Mouse (Mus musculus) leukemia stem cell, adult 10-12 weeks (primary cell): ENCODE measurements around the gene Gm18596. TPM values are rescaled to one million over a fixed set of nuclear protein-coding genes. Genes with fewer than 3 reads are reported as not detected.

Experiments used
- polyA plus RNA-seq: library from polyadenylated mRNA; stranded (reverse); fragments of >175 nt; gene quantifications from 2 replicates; pipeline ENCODE4 v1.2.3, GENCODE M21; 2012; ENCODE audit warnings: low replicate concordance

The Gm18596 gene
- polyA plus RNA-seq = 0.22 TPM in 1 of 2 replicates, not detected in the other

DNA sequence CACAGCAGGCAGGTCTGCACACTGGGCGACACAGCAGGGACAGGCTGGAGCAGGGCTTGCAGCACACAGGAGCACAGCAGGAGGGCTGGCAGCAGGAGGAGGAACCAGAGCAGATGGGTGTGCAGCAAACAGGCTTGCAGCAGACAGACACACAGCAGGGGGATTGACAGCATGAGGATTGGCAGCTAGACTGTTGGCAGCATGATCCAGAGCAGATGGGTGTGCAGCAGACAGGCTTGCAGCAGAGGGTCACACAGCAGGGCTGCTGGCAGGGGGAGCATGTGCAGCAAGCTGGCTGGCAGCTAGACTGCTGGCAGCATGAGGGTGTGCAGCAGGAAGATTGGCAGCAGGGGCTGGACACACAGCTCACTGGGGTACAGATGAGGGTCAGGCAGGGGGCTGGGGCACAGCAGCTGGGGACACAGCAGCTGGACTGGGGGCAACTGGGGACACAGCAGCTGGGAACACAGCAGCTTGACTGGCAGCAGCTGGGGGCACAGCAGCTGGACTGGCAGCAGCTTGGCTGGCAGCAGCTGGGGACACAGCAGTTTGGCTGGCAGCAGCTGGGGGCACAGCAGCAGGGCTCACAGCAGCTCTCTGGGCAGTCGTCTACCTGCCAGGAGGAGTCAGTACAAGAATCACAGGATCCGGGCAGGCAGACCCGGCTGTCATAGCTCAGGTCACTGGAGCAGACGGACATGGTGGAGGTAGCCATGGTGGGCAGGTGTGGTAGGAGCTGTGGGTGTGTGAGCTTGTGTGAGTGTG, at the start of gene Gm18596:
Gene Gm18596 (minus strand): TSS at position 715 of the 765 bp plus-strand sequence.

DNA sequence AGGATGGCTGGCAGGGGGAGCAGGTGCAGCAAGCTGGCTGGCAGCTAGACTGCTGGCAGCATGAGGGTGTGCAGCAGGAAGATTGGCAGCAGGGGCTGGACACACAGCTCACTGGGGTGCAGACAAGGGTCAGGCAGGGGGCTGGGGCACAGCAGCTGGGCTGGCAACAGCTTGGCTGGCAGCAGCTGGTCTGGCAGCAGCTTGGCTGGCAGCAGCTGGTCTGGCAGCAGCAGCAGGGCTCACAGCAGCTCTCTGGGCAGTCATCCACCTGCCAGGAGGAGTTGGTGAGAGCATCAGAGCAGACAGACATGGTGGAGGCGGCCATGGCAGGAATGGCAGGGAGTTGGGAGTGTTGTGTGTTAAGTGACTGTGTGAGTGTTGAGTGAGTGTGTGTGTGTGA, 45.4 kb upstream of the Gm18596 start, which contains the start of gene Gm7137:
Gene Gm7137 (minus strand): TSS at position 325 of the 400 bp plus-strand sequence.

DNA sequence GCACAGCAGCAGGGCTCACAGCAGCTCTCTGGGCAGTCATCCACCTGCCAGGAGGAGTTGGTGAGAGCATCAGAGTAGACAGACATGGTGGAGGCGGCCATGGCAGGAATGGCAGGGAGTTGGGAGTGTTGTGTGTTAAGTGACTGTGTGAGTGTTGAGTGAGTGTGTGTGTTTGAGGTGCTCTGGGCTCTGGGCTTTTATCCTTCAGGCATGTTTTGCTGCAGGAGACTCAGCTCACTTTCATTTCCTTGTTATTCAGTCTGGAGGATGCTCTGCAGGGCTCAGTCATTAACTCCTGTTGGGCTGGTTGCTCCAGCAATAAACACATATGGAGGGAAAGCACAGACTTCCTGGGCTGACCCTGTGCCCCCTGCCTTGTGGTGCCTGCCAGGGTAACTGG, 40.0 kb upstream of the Gm18596 start, which contains the start of gene Gm3250:
Gene Gm3250 (minus strand): TSS at position 101 of the 400 bp plus-strand sequence.

DNA sequence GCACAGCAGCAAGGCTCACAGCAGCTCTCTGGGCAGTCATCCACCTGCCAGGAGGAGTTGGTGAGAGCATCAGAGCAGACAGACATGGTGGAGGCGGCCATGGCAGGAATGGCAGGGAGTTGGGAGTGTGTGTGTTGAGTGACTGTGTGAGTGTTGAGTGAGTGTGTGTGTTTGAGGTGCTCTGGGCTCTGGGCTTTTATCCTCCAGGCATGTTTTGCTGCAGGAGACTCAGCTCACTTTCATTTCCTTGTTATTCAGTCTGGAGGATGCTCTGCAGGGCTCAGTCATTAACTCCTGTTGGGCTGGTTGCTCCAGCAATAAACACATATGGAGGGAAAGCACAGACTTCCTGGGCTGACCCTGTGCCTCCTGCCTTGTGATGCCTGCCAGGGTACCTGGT, 34.4 kb upstream of the Gm18596 start, which contains the start of gene Gm7138:
Gene Gm7138 (minus strand): TSS at position 101 of the 400 bp plus-strand sequence.

DNA sequence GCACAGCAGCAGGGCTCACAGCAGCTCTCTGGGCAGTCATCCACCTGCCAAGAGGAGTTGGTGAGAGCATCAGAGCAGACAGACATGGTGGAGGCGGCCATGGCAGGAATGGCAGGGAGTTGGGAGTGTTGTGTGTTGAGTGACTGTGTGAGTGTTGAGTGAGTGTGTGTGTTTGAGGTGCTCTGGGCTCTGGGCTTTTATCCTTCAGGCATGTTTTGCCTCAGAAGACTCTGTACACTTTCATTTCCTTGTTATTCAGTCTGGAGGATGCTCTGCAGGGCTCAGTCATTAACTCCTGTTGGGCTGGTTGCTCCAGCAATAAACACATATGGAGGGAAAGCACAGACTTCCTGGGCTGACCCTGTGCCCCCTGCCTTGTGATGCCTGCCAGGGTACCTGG, 28.8 kb upstream of the Gm18596 start, which contains the start of gene Gm3238:
Gene Gm3238 (minus strand): TSS at position 101 of the 400 bp plus-strand sequence.

DNA sequence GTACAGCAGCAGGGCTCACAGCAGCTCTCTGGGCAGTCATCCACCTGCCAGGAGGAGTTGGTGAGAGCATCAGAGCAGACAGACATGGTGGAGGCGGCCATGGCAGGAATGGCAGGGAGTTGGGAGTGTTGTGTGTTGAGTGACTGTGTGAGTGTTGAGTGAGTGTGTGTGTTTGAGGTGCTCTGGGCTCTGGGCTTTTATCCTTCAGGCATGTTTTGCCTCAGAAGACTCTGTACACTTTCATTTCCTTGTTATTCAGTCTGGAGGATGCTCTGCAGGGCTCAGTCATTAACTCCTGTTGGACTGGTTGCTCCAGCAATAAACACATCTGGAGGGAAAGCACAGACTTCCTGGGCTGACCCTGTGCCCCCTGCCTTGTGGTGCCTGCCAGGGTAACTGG, 17.1 kb upstream of the Gm18596 start, which contains the start of gene Gm3233:
Gene Gm3233 (minus strand): TSS at position 101 of the 400 bp plus-strand sequence.

DNA sequence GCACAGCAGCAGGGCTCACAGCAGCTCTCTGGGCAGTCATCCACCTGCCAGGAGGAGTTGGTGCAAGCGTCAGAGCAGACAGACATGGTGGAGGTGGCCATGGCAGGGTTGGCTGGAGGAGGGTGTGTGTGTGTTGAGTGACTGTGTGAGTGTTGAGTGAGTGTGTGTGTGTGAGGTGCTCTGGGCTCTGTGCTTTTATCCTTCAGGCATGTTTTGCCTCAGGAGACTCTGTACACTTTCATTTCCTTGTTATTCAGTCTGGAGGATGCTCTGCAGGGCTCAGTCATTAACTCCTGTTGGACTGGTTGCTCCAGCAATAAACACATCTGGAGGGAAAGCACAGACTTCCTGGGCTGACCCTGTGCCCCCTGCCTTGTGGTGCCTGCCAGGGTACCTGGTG, 8.8 kb upstream of the Gm18596 start, which contains the start of gene Gm9736:
Gene Gm9736 (minus strand): TSS at position 101 of the 400 bp plus-strand sequence.

DNA sequence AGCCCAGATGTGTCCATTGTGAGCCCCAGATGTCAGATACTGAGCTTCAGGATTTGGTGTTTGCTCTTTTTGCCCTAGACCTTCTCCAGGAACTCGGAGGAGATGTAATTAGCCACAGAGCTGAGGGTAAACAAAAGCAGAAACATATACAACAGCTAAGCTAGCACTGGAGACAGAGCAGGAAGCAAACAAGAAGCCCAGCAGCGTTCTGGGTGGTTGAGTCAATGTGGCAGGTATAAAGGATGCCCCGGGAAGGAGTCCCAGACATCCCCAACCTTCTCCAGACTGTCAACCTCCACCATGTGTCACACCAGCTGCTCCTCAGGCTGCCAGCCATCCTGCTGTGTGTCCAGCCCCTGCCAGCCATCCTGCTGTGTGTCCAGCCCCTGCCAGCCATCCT, 16.3 kb downstream of the Gm18596 start, which contains the start of gene Gm10100:
Gene Gm10100 (plus strand): TSS at position 301 of the 400 bp plus-strand sequence.

DNA sequence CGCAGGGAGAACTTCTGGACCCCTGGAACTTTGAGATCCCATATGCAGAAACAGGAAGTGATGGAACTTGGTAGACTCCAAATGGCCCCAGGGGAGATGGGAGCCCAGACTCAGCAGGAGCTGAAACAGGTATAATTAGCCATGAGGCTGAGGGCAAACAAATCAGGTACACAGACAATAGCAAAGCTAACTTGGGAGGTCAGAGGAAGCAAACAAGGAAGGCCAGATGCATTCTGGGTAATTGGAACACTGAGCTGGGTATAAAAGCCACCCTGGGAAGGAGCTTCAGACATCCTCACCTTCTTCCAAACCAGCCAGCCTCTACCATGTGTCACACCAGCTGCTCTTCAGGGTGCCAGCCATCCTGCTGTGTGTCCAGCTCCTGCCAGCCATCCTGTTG, 22.1 kb downstream of the Gm18596 start, which contains the start of gene Krtap12-1:
Gene Krtap12-1 (plus strand): TSS at position 301 of the 400 bp plus-strand sequence.

DNA sequence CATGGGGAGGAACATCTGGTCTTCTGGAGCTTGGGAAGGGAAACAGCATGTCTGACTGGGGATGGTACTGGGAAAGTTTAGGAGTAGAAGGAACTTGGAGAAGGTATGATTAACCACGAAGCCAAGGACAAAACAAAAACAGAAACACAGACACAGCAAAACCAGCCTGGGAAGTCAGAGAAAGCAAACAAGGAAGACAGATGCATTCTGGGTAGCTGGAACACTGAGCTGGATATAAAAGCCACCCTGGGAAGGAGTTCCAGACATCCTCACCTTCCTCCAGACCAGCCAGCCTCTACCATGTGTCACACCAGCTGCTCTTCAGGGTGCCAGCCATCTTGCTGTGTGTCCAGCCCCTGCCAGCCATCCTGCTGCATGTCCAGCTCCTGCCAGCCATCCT, 26.9 kb downstream of the Gm18596 start, which contains the start of gene Gm10142:
Gene Gm10142 (plus strand): TSS at position 301 of the 400 bp plus-strand sequence.

DNA sequence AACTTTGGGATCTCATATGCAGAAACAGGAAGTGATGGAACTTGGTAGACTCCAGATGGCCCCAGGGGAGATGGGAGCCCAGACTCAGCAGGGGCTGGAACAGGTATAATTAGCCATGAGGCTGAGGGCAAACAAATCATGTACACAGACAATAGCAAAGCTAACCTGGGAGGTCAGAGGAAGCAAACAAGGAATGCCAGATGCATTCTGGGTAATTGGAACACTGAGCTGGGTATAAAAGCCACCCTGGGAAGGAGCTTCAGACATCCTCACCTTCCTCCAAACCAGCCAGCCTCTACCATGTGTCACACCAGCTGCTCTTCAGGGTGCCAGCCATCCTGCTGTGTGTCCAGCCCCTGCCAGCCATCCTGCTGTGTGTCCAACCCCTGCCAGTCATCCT, 31.3 kb downstream of the Gm18596 start, which contains the start of gene Gm10024:
Gene Gm10024 (plus strand): TSS at position 301 of the 400 bp plus-strand sequence.

DNA sequence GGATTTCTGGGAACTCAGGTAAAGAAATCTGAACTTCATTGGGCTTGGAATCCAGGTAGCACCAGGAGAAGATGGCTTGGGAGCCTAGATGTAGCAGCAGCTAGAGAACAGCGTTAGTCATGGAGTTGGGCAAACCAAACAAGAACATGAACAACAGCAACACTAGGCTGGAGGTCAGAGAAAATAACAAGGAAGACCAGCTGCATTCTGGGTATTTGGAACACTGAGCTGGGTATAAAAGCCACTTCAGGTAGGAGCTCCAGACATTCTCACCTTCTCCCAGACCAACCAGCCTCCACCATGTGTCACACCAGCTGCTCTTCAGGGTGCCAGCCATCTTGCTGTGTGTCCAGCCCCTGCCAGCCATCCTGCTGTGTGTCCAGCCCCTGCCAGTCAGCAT, 36.1 kb downstream of the Gm18596 start, which contains the start of gene Gm10272:
Gene Gm10272 (plus strand): TSS at position 301 of the 400 bp plus-strand sequence.

DNA sequence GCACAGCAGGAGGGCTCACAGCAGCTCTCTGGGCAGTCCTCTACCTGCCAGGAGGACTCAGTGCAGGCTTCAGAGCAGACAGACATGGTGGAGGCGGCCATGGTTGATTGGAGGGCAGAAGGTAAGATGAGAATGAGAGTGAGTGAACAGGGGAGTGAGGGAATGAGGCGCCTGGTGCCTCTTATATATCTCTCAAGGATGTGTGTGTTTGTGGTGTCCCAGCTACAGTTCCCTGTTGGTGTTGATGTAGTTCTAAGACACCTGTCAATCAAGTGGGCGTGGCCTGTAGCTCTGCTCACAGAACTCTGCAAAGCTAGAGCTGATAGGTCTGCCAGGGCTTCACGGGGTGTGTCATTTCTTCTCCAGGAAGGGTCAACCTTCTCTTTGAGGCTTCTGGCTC, 45.3 kb downstream of the Gm18596 start, which contains the start of gene Gm9508:
Gene Gm9508 (minus strand): TSS at position 101 of the 400 bp plus-strand sequence.

Other genes with a start within 250 kb of the Gm18596 start
- gene Fam207a, start 226.9 kb downstream of the Gm18596 start, polyA plus RNA-seq = 53.1 and 149 TPM in 2 replicates
- gene Itgb2, start 212.4 kb downstream of the Gm18596 start, polyA plus RNA-seq = 3.8 and 15.3 TPM in 2 replicates
- 22.2 and 37.6 TPM in 2 replicates for gene Pttg1ip, start 160.9 kb downstream of the Gm18596 start, polyA plus RNA-seq
- gene Sumo3, start 136.5 kb downstream of the Gm18596 start, polyA plus RNA-seq = 36.3 and 57.5 TPM in 2 replicates
- gene Gm49325, start 136.4 kb downstream of the Gm18596 start, polyA plus RNA-seq = not detected in 2 replicates
- gene Ube2g2, start 120.4 kb downstream of the Gm18596 start, polyA plus RNA-seq = 15.4 and 47.2 TPM in 2 replicates
- gene Tspear, start 56.1 kb downstream of the Gm18596 start, polyA plus RNA-seq = 0.10 and 0.16 TPM in 2 replicates
- not detected in 2 replicates for gene Gm19402, start 51.9 kb downstream of the Gm18596 start, polyA plus RNA-seq
- gene Gm9508, start 45.4 kb downstream of the Gm18596 start, polyA plus RNA-seq = not detected in 2 replicates
- gene Gm10272, start 36.0 kb downstream of the Gm18596 start, polyA plus RNA-seq = not detected in 2 replicates
- gene Gm10024, start 31.2 kb downstream of the Gm18596 start, polyA plus RNA-seq = not detected in 2 replicates
- gene Gm10142, start 26.8 kb downstream of the Gm18596 start, polyA plus RNA-seq = not detected in 2 replicates
- gene Krtap12-1, start 22.0 kb downstream of the Gm18596 start, polyA plus RNA-seq = not detected in 2 replicates
- not detected in 2 replicates for gene Gm10100, start 16.2 kb downstream of the Gm18596 start, polyA plus RNA-seq
- not detected in 2 replicates for gene Gm9736, start 8.7 kb upstream of the Gm18596 start, polyA plus RNA-seq
- not detected in 2 replicates for gene Gm3233, start 17.0 kb upstream of the Gm18596 start, polyA plus RNA-seq
- 0.28 TPM in 1 of 2 replicates, not detected in the other for gene Gm3238, start 28.7 kb upstream of the Gm18596 start, polyA plus RNA-seq
- gene Gm7138, start 34.3 kb upstream of the Gm18596 start, polyA plus RNA-seq = not detected in 2 replicates
- gene Gm3250, start 39.9 kb upstream of the Gm18596 start, polyA plus RNA-seq = not detected in 2 replicates
- gene Gm7137, start 45.6 kb upstream of the Gm18596 start, polyA plus RNA-seq = not detected in 2 replicates
- gene Gm9639, start 52.4 kb upstream of the Gm18596 start, polyA plus RNA-seq = not detected in 2 replicates
- not detected in 2 replicates for gene Gm19668, start 56.5 kb upstream of the Gm18596 start, polyA plus RNA-seq
- not detected in 2 replicates for gene Gm9507, start 69.2 kb upstream of the Gm18596 start, polyA plus RNA-seq
- not detected in 2 replicates for gene Gm2696, start 72.0 kb upstream of the Gm18596 start, polyA plus RNA-seq
- gene Krtap10-4, start 84.5 kb upstream of the Gm18596 start, polyA plus RNA-seq = not detected in 2 replicates
- not detected in 2 replicates for gene Krtap10-10, start 93.3 kb upstream of the Gm18596 start, polyA plus RNA-seq
- gene Gm36176, start 104.2 kb upstream of the Gm18596 start, polyA plus RNA-seq = not detected in 2 replicates
- not detected in 2 replicates for gene Gm10318, start 110.2 kb upstream of the Gm18596 start, polyA plus RNA-seq
- gene Gm3285, start 119.3 kb upstream of the Gm18596 start, polyA plus RNA-seq = not detected in 2 replicates
- gene Lrrc3, start 159.9 kb upstream of the Gm18596 start, polyA plus RNA-seq = 0.09 and 0.15 TPM in 2 replicates
- 2.6 and 5.5 TPM in 2 replicates for gene Trpm2, start 227.9 kb upstream of the Gm18596 start, polyA plus RNA-seq
- gene 1810043G02Rik, start 235.9 kb upstream of the Gm18596 start, polyA plus RNA-seq = 16.9 and 22.6 TPM in 2 replicates